Mouse (Mus musculus): ENCODE measurements around the gene Hipk2.

DNA sequence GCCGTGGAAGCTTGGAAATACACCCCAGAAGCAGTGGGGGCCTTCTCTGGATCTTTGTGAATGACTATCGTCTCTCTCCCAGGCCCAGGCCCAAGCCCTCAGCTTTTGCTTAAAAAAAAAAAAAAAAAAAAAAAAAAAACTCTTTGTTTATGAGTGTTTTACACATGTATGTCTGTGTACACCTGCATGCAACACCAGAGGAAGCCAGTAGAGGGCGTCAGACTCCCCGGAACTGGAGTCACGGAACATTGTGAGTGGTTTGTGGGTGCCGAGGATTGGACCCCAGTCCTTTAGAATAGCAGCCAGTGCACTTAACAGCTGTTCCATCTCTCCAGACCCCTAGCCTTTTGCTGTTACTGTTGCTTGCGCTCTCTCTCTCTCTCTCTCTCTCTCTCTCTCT is 49.8 kb upstream of the Hipk2 start:
- TF ChIP-seq CTCF (IDR thresholded peaks at IDR 0.05; ENCODE audit: extremely low read depth, insufficient read depth, insufficient read length, insufficient replicate concordance) (no peak), POLR2A (IDR thresholded peaks at IDR 0.05; ENCODE audit: low read depth, low read length) (no peak)
